Comparison of ENCODE assay signal across 13 mouse cellular contexts in genomic region chr2:103337370-103337769, GRCm38 (mm10). TPM values are rescaled to one million over a fixed set of nuclear protein-coding genes. Genes with fewer than 3 reads are reported as not detected.
"Had no signal": no experiment of that assay in that cellular context is flagged by ENCODE, and none has a peak within 500 bp of the region (broad histone marks: within the 10 kb centered on the region; RNA-seq: fewer than 3 reads in every experiment).

No protein-coding gene starts in this region.

- ATAC-seq: lung, postnatal 0 days; midbrain, embryonic 16.5 days had no signal

- H3K9ac ChIP-seq: midbrain, embryonic 12.5 days; neural tube, embryonic 13.5 days had no signal

- H3K4me1 ChIP-seq: limb, embryonic 10.5 days; megakaryocyte, embryonic 14.5 days; midbrain, embryonic 12.5 days; neural tube, embryonic 13.5 days had no signal

- H3K27me3 ChIP-seq: midbrain, embryonic 12.5 days; neural tube, embryonic 13.5 days had no signal

- DNase-seq: kidney, adult 8-10 months; kidney, postnatal 25 days; lung, adult 2 months; lung, postnatal 4 days; thymus, postnatal 14 days had no signal

- H3K4me3 ChIP-seq: left cerebral cortex, adult 2 months; limb, embryonic 10.5 days; megakaryocyte, embryonic 14.5 days; midbrain, embryonic 12.5 days; neural tube, embryonic 13.5 days had no signal

- H3K4me2 ChIP-seq: midbrain, embryonic 12.5 days; neural tube, embryonic 13.5 days had no signal

- H3K9me3 ChIP-seq: limb, embryonic 10.5 days; megakaryocyte, embryonic 14.5 days; midbrain, embryonic 12.5 days; neural tube, embryonic 13.5 days had no signal

- H3K36me3 ChIP-seq: limb, embryonic 10.5 days; midbrain, embryonic 12.5 days; neural tube, embryonic 13.5 days had no signal

- H3K27ac ChIP-seq: left cerebral cortex, adult 2 months; limb, embryonic 10.5 days; midbrain, embryonic 12.5 days; neural tube, embryonic 13.5 days had no signal

RNA-seq across cellular contexts. Expression of gene Ehf, which starts 34.3 kb away (rescaled TPM):
- total RNA-seq: layer of hippocampus, postnatal 25 days had no signal
- polyA plus RNA-seq: midbrain, embryonic 12.5 days had no signal
